Mouse (Mus musculus) MEL (cell line): ENCODE measurements at regions not wholly inside any gene's neighbourhood (a gene's known extent, or its start where the extent isn't known, plus 50 kb on each side); places are given as distances from the start of the nearest gene placed in this dataset.

Experiments used
- DNase-seq: peaks from one replicate; pipeline ENCODE4 v3.0.0; 2011; ENCODE audit warnings: low read depth, low spot score
- H3K27ac ChIP-seq: 2 replicates; pipeline ENCODE4 v1.5.1; 2012; ENCODE audit warnings: low read depth, mild to moderate bottlenecking, control low read depth, low read length, moderate library complexity; ENCODE audit not compliant: control insufficient read depth
- H3K27me3 ChIP-seq, 2 experiments: fragments of 150-350 bp in 1 of 2; sonication (generic) in 1 of 2; 2 replicates each; pipeline ENCODE4 v1.6.1; 2012; ENCODE audit warnings: low read length in 2 of 2, mild to moderate bottlenecking in 2 of 2, improper control_type of control experiment in 1 of 2, moderate library complexity in 1 of 2; ENCODE audit not compliant: insufficient read depth in 2 of 2, control insufficient read depth in 1 of 2
- H3K36me3 ChIP-seq, 2 experiments: 2 replicates each; pipeline ENCODE4 v1.6.1; 2012 to 2014; ENCODE audit warnings: low read length in 2 of 2, improper control_type of control experiment in 1 of 2, inconsistent platforms in 1 of 2, mild to moderate bottlenecking in 1 of 2; ENCODE audit not compliant: insufficient read depth in 2 of 2, control insufficient read depth in 1 of 2
- H3K4me1 ChIP-seq, 2 experiments: fragments of 150-350 bp in 1 of 2; sonication (generic) in 1 of 2; 2 replicates each; pipeline ENCODE4 v1.6.1; 2012; ENCODE audit warnings: low read length in 2 of 2, improper control_type of control experiment in 1 of 2, mild to moderate bottlenecking in 1 of 2; ENCODE audit not compliant: insufficient read depth in 2 of 2, control insufficient read depth in 1 of 2
- H3K4me3 ChIP-seq, 2 experiments: fragments of 150-350 bp in 1 of 2; sonication (generic) in 1 of 2; 2 replicates each; pipeline ENCODE4 v1.5.1; 2012; ENCODE audit warnings: low read depth in 2 of 2, low read length in 2 of 2, mild to moderate bottlenecking in 2 of 2, moderate library complexity in 2 of 2, control low read depth in 1 of 2, improper control_type of control experiment in 1 of 2; ENCODE audit not compliant: control insufficient read depth in 1 of 2, insufficient read depth in 1 of 2
- H3K79me2 ChIP-seq: 2 replicates; pipeline ENCODE4 v1.6.1; 2012; ENCODE audit warnings: mild to moderate bottlenecking, low read length, moderate library complexity; ENCODE audit not compliant: control insufficient read depth, poor library complexity, insufficient read depth
- H3K9ac ChIP-seq: 2 replicates; pipeline ENCODE4 v1.6.1; 2012; ENCODE audit warnings: low read depth, mild to moderate bottlenecking, control low read depth, low read length, moderate library complexity; ENCODE audit not compliant: control insufficient read depth, poor library complexity, severe bottlenecking
- H3K9me3 ChIP-seq: fragments of 150-350 bp; sonication (generic); replicated peaks from 2 replicates; pipeline ENCODE4 v1.6.1; 2012; ENCODE audit warnings: mild to moderate bottlenecking, low read length, improper control_type of control experiment, moderate library complexity; ENCODE audit not compliant: insufficient read depth
- CHD1 ChIP-seq: IDR thresholded peaks from 2 replicates; pipeline ENCODE4 v1.6.1; 2012; ENCODE audit warnings: low read depth, mild to moderate bottlenecking, inconsistent platforms, low read length, improper control_type of control experiment
- GABPA ChIP-seq: IDR thresholded peaks from 2 replicates; pipeline ENCODE4 v1.6.1; 2012; ENCODE audit warnings: low read depth, mild to moderate bottlenecking, inconsistent platforms, low read length, improper control_type of control experiment, moderate library complexity
- GATA1 ChIP-seq: IDR thresholded peaks from 2 replicates; pipeline ENCODE4 v1.6.1; 2011; ENCODE audit warnings: low read depth, low read length, improper control_type of control experiment
- MAX ChIP-seq: IDR thresholded peaks from 2 replicates; pipeline ENCODE4 v1.6.1; 2011; ENCODE audit warnings: low read length, improper control_type of control experiment
- MXI1 ChIP-seq: IDR thresholded peaks from 2 replicates; pipeline ENCODE4 v1.6.1; 2011; ENCODE audit warnings: mild to moderate bottlenecking, low read depth, low read length, improper control_type of control experiment
- MYC ChIP-seq: IDR thresholded peaks from 2 replicates; pipeline ENCODE4 v1.6.1; 2011; ENCODE audit warnings: low read depth, mild to moderate bottlenecking, low read length, improper control_type of control experiment, moderate library complexity
- NRF1 ChIP-seq: IDR thresholded peaks from 2 replicates; pipeline ENCODE4 v1.6.1; 2014; ENCODE audit warnings: low read depth, mild to moderate bottlenecking, inconsistent platforms, low read length, improper control_type of control experiment, moderate library complexity; ENCODE audit not compliant: poor library complexity, insufficient read depth, severe bottlenecking
- POLR2A ChIP-seq, 2 experiments: IDR thresholded peaks; 2 replicates each; pipeline ENCODE4 v1.6.1; 2011 to 2012; ENCODE audit warnings: low read length in 2 of 2, mild to moderate bottlenecking in 2 of 2, control low read depth in 1 of 2, improper control_type of control experiment in 1 of 2, low read depth in 1 of 2, moderate library complexity in 1 of 2; ENCODE audit not compliant: control insufficient read depth in 1 of 2, insufficient read depth in 1 of 2, poor library complexity in 1 of 2
- RAD21 ChIP-seq: IDR thresholded peaks from 2 replicates; pipeline ENCODE4 v1.6.1; 2011; ENCODE audit warnings: mild to moderate bottlenecking, low read depth, low read length, improper control_type of control experiment
- SIN3A ChIP-seq: IDR thresholded peaks from 2 replicates; pipeline ENCODE4 v1.6.1; 2012; ENCODE audit warnings: low read length, improper control_type of control experiment, inconsistent platforms
- TBP ChIP-seq: IDR thresholded peaks from 2 replicates; pipeline ENCODE4 v1.8.0; 2011; ENCODE audit warnings: low read depth, low read length, improper control_type of control experiment
- ZKSCAN1 ChIP-seq: IDR thresholded peaks from 2 replicates; pipeline ENCODE4 v1.6.1; 2012; ENCODE audit warnings: low read depth, mild to moderate bottlenecking, inconsistent platforms, low read length, improper control_type of control experiment, moderate library complexity
- ZNF384 ChIP-seq: IDR thresholded peaks from 2 replicates; pipeline ENCODE4 v1.6.1; 2012; ENCODE audit warnings: low read depth, mild to moderate bottlenecking, inconsistent platforms, low read length, improper control_type of control experiment

GRCm38 (mm10) chr17:4216750-4217149 lies 520.7 kb upstream of the Nox3 start:
- H3K79me2 ChIP-seq, result no peaks in the 10 kb centered on the region
- H3K9me3 ChIP-seq, result no peaks in the 10 kb centered on the region
- no peaks in the 10 kb centered on the region for H3K27me3 ChIP-seq
- H3K27ac ChIP-seq, result no peak overlapping the region
- no peak for TF ChIP-seq POLR2A (IDR thresholded peaks at IDR 0.05; ENCODE audit: control insufficient read depth in 1 of 2, insufficient read depth in 1 of 2, low read depth in 1 of 2, low read length in 2 of 2, poor library complexity in 1 of 2)
- no peak for TF ChIP-seq RAD21
- TF ChIP-seq ZKSCAN1, result no peak
- TF ChIP-seq GABPA, result no peak
- no peaks in the 10 kb centered on the region for H3K4me1 ChIP-seq
- DNase-seq, result no peak
- H3K36me3 ChIP-seq, result no peaks in the 10 kb centered on the region
- no peak overlapping the region for H3K4me3 ChIP-seq
- H3K9ac ChIP-seq, result no peak overlapping the region

- no peaks in the 10 kb centered on the region for H3K9me3 ChIP-seq
- no peak overlapping the region for H3K9ac ChIP-seq
- peaks cover 0 to 1% of the 10 kb centered on the region in 2 experiments; a peak in 1 of 4 replicates for H3K27me3 ChIP-seq
- no peaks in the 10 kb centered on the region for H3K79me2 ChIP-seq
- no peaks in the 10 kb centered on the region for H3K4me1 ChIP-seq
- no peak overlapping the region for H3K4me3 ChIP-seq
- H3K27ac ChIP-seq, result no peak overlapping the region
- DNase-seq, result no peak
- H3K36me3 ChIP-seq, result no peaks in the 10 kb centered on the region
- TF ChIP-seq MAX (no peak), MXI1 (no peak), TBP (no peak), NRF1 (no peak), SIN3A (no peak), MYC (no peak), CHD1 (no peak), ZNF384 (no peak)
Observed at GRCm38 (mm10) chr17:4220661-4221360, 524.8 kb upstream of the Nox3 start.

- no peaks in the 10 kb centered on the region for H3K4me1 ChIP-seq
- H3K27ac ChIP-seq, result no peak overlapping the region
- no peak for TF ChIP-seq GATA1
- TF ChIP-seq, all 39 proteins: peak for 0
- no peak overlapping the region for H3K9ac ChIP-seq
- no peaks in the 10 kb centered on the region for H3K27me3 ChIP-seq
- H3K79me2 ChIP-seq, result no peaks in the 10 kb centered on the region
- no peaks in the 10 kb centered on the region for H3K9me3 ChIP-seq
- H3K36me3 ChIP-seq, result no peaks in the 10 kb centered on the region
- no peak for DNase-seq
- no peak overlapping the region for H3K4me3 ChIP-seq
Observed at GRCm38 (mm10) chr17:4227889-4228288, 531.8 kb upstream of the Nox3 start.
